ENCODE assay signal across 24 mouse cellular contexts in the genomic region with DNA sequence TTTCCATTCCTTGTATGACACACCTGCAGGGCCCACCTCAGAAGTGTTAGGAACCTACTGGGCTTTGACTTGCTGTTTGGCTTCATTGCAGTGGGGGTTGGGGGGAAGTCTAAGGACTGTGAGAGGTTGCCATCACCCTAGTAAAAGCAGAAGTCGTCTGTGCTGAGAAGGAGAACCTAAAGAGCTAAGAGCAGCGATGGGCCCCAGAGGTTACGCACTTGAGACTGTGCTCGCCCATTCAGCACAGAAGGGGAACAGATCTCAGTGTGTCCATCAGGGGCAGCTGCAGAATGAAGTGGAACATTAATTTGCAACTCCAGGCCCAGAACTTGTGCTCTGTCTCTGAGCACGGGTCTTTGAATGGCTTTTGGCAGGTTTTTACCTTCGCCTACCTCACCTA.
DNase-seq lines count a peak whose midpoint lies in the region; ATAC-seq and TF ChIP-seq lines count a peak whose summit lies in the region.
"Had no signal": no experiment of that assay in that cellular context is flagged by ENCODE, and none has a peak within 500 bp of the region (broad histone marks: within the 10 kb centered on the region; RNA-seq: fewer than 3 reads in every experiment).

No protein-coding gene starts in this region.

- no peak for TF ChIP-seq CTCF in layer of hippocampus, adult 2 months (conservative IDR thresholded peaks at IDR 0.05)

- no peak overlapping the region for H3K9ac ChIP-seq in heart, embryonic 11.5 days (ENCODE audit: low read depth, low read length)
- H3K9ac ChIP-seq: embryonic facial prominence, embryonic 12.5 days; forebrain, embryonic 12.5 days had no signal

- no peak overlapping the region for H3K27ac ChIP-seq in heart, embryonic 11.5 days (ENCODE audit: low read depth, low read length)
- no peak overlapping the region for H3K27ac ChIP-seq in layer of hippocampus, adult 2 months
- no peak overlapping the region for H3K27ac ChIP-seq in forebrain, embryonic 10.5 days
- H3K27ac ChIP-seq: embryonic facial prominence, embryonic 10.5 days; embryonic facial prominence, embryonic 12.5 days; forebrain, embryonic 12.5 days had no signal

- H3K9me3 ChIP-seq in heart, embryonic 11.5 days (replicated peaks; ENCODE audit: control insufficient read depth, low read length): no peaks in the 10 kb centered on the region
- H3K9me3 ChIP-seq in forebrain, embryonic 10.5 days: no peaks in the 10 kb centered on the region
- H3K9me3 ChIP-seq: embryonic facial prominence, embryonic 10.5 days; embryonic facial prominence, embryonic 12.5 days; forebrain, embryonic 12.5 days had no signal

- no peak overlapping the region for H3K4me2 ChIP-seq in heart, embryonic 11.5 days
- H3K4me2 ChIP-seq: embryonic facial prominence, embryonic 12.5 days; forebrain, embryonic 12.5 days had no signal

- H3K36me3 ChIP-seq in heart, embryonic 11.5 days (ENCODE audit: control insufficient read depth, insufficient read depth, low read length): no peaks in the 10 kb centered on the region
- no peaks in the 10 kb centered on the region for H3K36me3 ChIP-seq in forebrain, embryonic 10.5 days (replicated peaks)
- H3K36me3 ChIP-seq: embryonic facial prominence, embryonic 10.5 days; embryonic facial prominence, embryonic 12.5 days; forebrain, embryonic 12.5 days had no signal

- DNase-seq in heart, adult 11 months: peak; percentile 37
- DNase-seq in layer of hippocampus, adult 2 months (ENCODE audit: low spot score in 2 of 2): no peak
- DNase-seq in forebrain, embryonic 10.5 days (ENCODE audit: extremely low spot score, low spot score): no peak
- no peak for DNase-seq in right cerebral cortex, postnatal 25 days
- DNase-seq: adrenal gland, adult 8-10 months; adrenal gland, postnatal 14 days; adrenal gland, postnatal 36 days; B cell, adult 2 months; cerebellum, adult 11-12 months; cerebellum, adult 2 months; cerebellum, adult 9-10 months; cerebellum, postnatal 10 days; cerebellum, postnatal 25 days had no signal

- no peak overlapping the region for H3K4me3 ChIP-seq in heart, embryonic 11.5 days (ENCODE audit: low read depth, low read length)
- no peak overlapping the region for H3K4me3 ChIP-seq in layer of hippocampus, adult 2 months
- H3K4me3 ChIP-seq in forebrain, embryonic 10.5 days: no peak overlapping the region
- H3K4me3 ChIP-seq: embryonic facial prominence, embryonic 10.5 days; embryonic facial prominence, embryonic 12.5 days; forebrain, embryonic 12.5 days had no signal

- ATAC-seq in heart, embryonic 11.5 days (replicated peaks; ENCODE audit: insufficient number of reproducible peaks, low FRiP score, low TSS enrichment): no peak
- peak; percentile 60 for ATAC-seq in granulocyte monocyte progenitor cell, adult 5-6 weeks (replicated peaks; ENCODE audit: poor library complexity, severe bottlenecking)
- peak; percentile 69 for ATAC-seq in megakaryocyte progenitor cell, adult 5-6 weeks (replicated peaks; ENCODE audit: poor library complexity)
- ATAC-seq: activated CD4-positive, CD25-positive, alpha-beta regulatory T cell, adult 4 months; CD4-positive, CD25-positive, alpha-beta regulatory T cell, adult 4 months; forebrain, embryonic 14.5 days; forebrain, embryonic 16.5 days; Patski had no signal

- H3K4me1 ChIP-seq in heart, embryonic 11.5 days (ENCODE audit: control insufficient read depth, insufficient read depth, low read length): peaks cover 9% of the 10 kb centered on the region
- H3K4me1 ChIP-seq in forebrain, embryonic 10.5 days: peaks cover 14% of the 10 kb centered on the region; the same call in 1 of the 2 replicates
- H3K4me1 ChIP-seq: forebrain, embryonic 12.5 days had no signal

- no peaks in the 10 kb centered on the region for H3K27me3 ChIP-seq in heart, embryonic 11.5 days (ENCODE audit: control insufficient read depth, insufficient read depth, low read length)
- H3K27me3 ChIP-seq in forebrain, embryonic 10.5 days (ENCODE audit: poor library complexity, severe bottlenecking): no peaks in the 10 kb centered on the region
- H3K27me3 ChIP-seq: embryonic facial prominence, embryonic 12.5 days; forebrain, embryonic 12.5 days; Patski had no signal

- WGBS in heart, embryonic 11.5 days (ENCODE audit: insufficient replicate concordance): 81% methylated on average over 6 of the region's 6 CpGs
- 92% methylated on average over 6 of the region's 6 CpGs for WGBS in forebrain, embryonic 10.5 days
